Mouse (Mus musculus): ENCODE results near the gene Spon1. TPM values are rescaled to one million over a fixed set of nuclear protein-coding genes. Genes with fewer than 3 reads are reported as not detected.

Spon1 gene
- polyA plus RNA-seq, 1 experiment = 1.2 TPM

DNA sequence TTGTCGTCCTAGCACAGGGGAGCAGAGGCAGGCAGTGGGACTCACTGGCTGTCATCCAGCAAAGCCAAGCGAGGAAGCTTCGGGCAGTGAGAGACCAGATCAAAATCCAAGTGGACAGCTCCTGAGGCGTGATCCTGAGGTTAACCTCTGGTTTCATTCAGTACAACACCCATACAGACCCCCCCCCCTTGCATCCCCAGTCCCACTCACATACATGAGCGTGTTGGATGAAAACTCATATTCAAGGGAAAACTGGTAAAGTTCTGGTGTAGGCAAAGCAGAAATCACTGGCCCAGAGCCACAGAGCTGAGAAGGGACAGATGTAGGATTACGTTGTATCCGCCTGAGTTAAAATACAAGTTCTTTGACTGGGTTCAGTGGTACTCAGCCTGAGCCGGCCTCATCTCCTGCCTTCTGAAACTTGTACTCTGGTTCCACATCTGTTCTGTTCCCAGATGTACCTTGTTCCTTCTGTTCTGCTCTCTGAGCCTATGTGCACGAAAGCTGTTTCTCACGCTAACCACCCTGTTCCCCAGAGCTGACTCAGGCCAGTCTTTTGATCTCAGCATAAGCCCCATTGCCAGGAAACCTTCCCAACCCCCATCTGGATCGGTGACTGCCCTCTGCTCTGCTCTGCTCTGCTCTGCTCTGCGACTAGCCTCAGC lies 143.5 kb downstream of the Spon1 start:
- Histone ChIP-seq H3K27ac (ENCODE audit: insufficient read depth, low read length) (no peak overlapping the region), H3K36me3 (ENCODE audit: control insufficient read depth, insufficient read depth, low read length) (no peaks in the 10 kb centered on the region), H3K27me3 (ENCODE audit: control insufficient read depth, insufficient read depth, low read length) (no peaks in the 10 kb centered on the region), H3K4me1 (ENCODE audit: control insufficient read depth, insufficient read depth, insufficient read length) (no peaks in the 10 kb centered on the region), H3K4me3 (ENCODE audit: extremely low read depth, insufficient read depth, insufficient read length) (no peak overlapping the region)
- WGBS = 68% methylated on average over 12 of the region's 12 CpGs
- TF ChIP-seq CTCF (IDR thresholded peaks at IDR 0.05; ENCODE audit: extremely low read depth, insufficient read depth, insufficient read length, insufficient replicate concordance) (no peak), POLR2A (IDR thresholded peaks at IDR 0.05; ENCODE audit: low read depth, low read length) (no peak)
- DNase-seq (ENCODE audit: low read depth in 1 of 2, low spot score in 2 of 2) = no peak

DNA sequence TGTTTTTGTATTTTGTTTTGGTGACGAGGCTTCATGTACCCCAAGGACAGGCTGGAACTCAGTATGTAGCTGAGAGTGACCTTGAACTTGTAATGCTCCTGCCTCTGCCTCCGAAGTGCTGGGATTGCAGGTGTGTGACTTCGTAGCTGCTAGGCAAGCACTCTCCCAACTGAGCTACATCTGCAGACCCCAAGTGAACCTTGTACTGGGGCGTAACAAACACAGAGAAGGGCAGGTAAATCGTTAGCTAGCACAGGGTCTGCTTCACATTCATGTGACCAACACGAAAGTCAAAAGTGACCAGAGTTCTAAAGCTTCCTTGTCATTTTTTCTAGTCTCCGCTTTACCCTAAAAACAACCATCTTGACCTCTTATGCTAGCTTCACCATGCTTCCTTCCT lies 145.1 kb downstream of the Spon1 start:
- no peaks in the 10 kb centered on the region for H3K27me3 ChIP-seq (ENCODE audit: control insufficient read depth, insufficient read depth, low read length)
- DNase-seq (ENCODE audit: low read depth in 1 of 2, low spot score in 2 of 2) = no peak
- 87% methylated on average over 7 of the region's 7 CpGs for WGBS
- no peaks in the 10 kb centered on the region for H3K4me1 ChIP-seq (ENCODE audit: control insufficient read depth, insufficient read depth, insufficient read length)
- no peak overlapping the region for H3K27ac ChIP-seq (ENCODE audit: insufficient read depth, low read length)
- no peak for TF ChIP-seq POLR2A (IDR thresholded peaks at IDR 0.05; ENCODE audit: low read depth, low read length)
- no peak for TF ChIP-seq CTCF (IDR thresholded peaks at IDR 0.05; ENCODE audit: extremely low read depth, insufficient read depth, insufficient read length, insufficient replicate concordance)
- no peaks in the 10 kb centered on the region for H3K36me3 ChIP-seq (ENCODE audit: control insufficient read depth, insufficient read depth, low read length)
- no peak overlapping the region for H3K4me3 ChIP-seq (ENCODE audit: extremely low read depth, insufficient read depth, insufficient read length)

DNA sequence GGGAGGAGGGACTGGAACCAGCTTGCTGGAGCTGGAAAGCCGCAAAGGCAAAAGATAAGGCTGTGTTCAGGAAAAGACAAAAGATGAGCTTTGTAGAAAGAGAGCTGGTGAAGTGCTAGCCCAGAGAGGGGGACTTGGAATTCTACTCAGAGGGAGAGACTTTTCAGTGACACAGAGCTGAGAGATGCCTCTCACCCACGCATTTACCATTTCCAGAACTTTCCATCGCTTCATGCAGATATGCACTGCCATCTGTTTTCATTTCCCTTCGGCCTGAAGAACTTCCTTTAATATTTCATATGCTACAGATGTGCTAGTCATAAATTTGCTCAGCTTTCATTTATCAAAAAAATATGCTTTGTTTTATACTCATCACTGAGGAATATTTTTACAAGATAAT lies 150.1 kb downstream of the Spon1 start:
- H3K36me3 ChIP-seq (ENCODE audit: control insufficient read depth, insufficient read depth, low read length) = no peaks in the 10 kb centered on the region
- no peak overlapping the region for H3K4me3 ChIP-seq (ENCODE audit: extremely low read depth, insufficient read depth, insufficient read length)
- TF ChIP-seq CTCF (IDR thresholded peaks at IDR 0.05; ENCODE audit: extremely low read depth, insufficient read depth, insufficient read length, insufficient replicate concordance) (no peak), POLR2A (IDR thresholded peaks at IDR 0.05; ENCODE audit: low read depth, low read length) (no peak)
- no peaks in the 10 kb centered on the region for H3K27me3 ChIP-seq (ENCODE audit: control insufficient read depth, insufficient read depth, low read length)
- no peaks in the 10 kb centered on the region for H3K4me1 ChIP-seq (ENCODE audit: control insufficient read depth, insufficient read depth, insufficient read length)
- H3K27ac ChIP-seq (ENCODE audit: insufficient read depth, low read length) = no peak overlapping the region
- 38% methylated on average over 4 of the region's 4 CpGs for WGBS
- no peak for DNase-seq (ENCODE audit: low read depth in 1 of 2, low spot score in 2 of 2)

DNA sequence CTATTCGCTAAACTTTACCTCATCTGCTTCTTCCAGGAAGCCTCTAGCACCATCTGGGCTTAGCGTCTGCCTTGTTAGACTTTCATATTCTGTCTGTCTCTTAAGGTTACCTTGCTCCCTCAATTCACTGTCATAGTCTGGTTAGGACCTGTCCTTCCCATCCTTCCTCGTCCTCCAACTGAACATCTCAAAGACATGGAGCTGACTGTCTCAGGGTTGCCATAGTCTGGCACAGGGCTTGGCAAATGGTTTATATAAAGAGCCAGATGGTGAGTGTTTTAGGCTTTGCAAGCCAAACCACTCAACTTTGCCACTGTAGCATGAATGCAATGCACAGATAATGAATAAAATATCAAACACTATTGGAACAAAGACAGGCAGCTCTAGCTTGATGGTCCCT lies 153.1 kb downstream of the Spon1 start:
- Histone ChIP-seq H3K4me1 (ENCODE audit: control insufficient read depth, insufficient read depth, insufficient read length) (no peaks in the 10 kb centered on the region), H3K27me3 (ENCODE audit: control insufficient read depth, insufficient read depth, low read length) (no peaks in the 10 kb centered on the region), H3K27ac (ENCODE audit: insufficient read depth, low read length) (no peak overlapping the region), H3K36me3 (ENCODE audit: control insufficient read depth, insufficient read depth, low read length) (no peaks in the 10 kb centered on the region), H3K4me3 (ENCODE audit: extremely low read depth, insufficient read depth, insufficient read length) (no peak overlapping the region)
- DNase-seq (ENCODE audit: low read depth in 1 of 2, low spot score in 2 of 2) = no peak
- WGBS = 89% methylated on average over 3 of the region's 3 CpGs
- TF ChIP-seq CTCF (IDR thresholded peaks at IDR 0.05; ENCODE audit: extremely low read depth, insufficient read depth, insufficient read length, insufficient replicate concordance) (no peak), POLR2A (IDR thresholded peaks at IDR 0.05; ENCODE audit: low read depth, low read length) (no peak)

DNA sequence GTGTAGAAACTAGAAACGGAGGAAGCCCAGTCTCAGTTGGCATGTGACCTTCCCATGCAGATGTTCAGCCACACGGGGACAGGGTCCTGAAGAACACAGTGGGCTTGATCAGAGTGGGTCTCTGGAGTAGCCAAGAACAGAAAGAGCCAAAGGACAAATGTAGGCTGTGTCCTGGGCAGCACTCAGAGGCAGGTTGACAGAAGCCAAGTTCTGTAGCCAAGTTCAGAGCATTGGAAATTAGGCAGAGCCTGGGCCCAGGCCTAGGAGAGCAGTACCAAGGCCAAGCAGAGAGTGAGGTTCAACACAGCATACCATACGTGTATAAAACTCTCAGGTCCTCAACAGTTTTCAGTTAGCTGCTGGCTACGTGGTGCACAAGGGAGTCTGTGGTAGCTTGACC lies 153.7 kb downstream of the Spon1 start:
- TF ChIP-seq POLR2A (IDR thresholded peaks at IDR 0.05; ENCODE audit: low read depth, low read length) = no peak
- TF ChIP-seq CTCF (IDR thresholded peaks at IDR 0.05; ENCODE audit: extremely low read depth, insufficient read depth, insufficient read length, insufficient replicate concordance) = no peak
- Histone ChIP-seq H3K4me1 (ENCODE audit: control insufficient read depth, insufficient read depth, insufficient read length) (no peaks in the 10 kb centered on the region), H3K27me3 (ENCODE audit: control insufficient read depth, insufficient read depth, low read length) (no peaks in the 10 kb centered on the region), H3K4me3 (ENCODE audit: extremely low read depth, insufficient read depth, insufficient read length) (no peak overlapping the region), H3K36me3 (ENCODE audit: control insufficient read depth, insufficient read depth, low read length) (no peaks in the 10 kb centered on the region), H3K27ac (ENCODE audit: insufficient read depth, low read length) (no peak overlapping the region)
- 78% methylated on average over 4 of the region's 4 CpGs for WGBS
- no peak for DNase-seq (ENCODE audit: low read depth in 1 of 2, low spot score in 2 of 2)

DNA sequence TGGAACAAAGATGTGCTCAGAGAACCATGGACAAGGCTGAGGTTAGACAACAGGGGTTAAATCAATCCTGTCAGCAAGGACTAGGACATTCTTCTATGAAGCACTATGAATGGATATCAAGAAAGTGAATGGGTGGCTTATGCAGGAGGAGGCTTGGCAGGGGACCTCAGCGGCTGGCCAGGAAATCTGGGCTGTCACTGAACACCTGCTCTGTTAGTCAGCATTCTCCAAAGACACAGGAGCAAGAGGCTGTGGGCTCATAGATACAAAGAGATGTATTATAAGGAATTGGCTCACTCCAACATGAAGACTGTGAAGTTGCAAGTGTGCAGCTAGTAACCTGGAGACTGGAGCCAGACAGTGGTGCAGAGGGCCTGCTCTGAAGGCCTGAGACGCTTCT lies 154.3 kb downstream of the Spon1 start:
- Histone ChIP-seq H3K4me3 (ENCODE audit: extremely low read depth, insufficient read depth, insufficient read length) (no peak overlapping the region), H3K4me1 (ENCODE audit: control insufficient read depth, insufficient read depth, insufficient read length) (no peaks in the 10 kb centered on the region), H3K27me3 (ENCODE audit: control insufficient read depth, insufficient read depth, low read length) (no peaks in the 10 kb centered on the region), H3K27ac (ENCODE audit: insufficient read depth, low read length) (no peak overlapping the region), H3K36me3 (ENCODE audit: control insufficient read depth, insufficient read depth, low read length) (no peaks in the 10 kb centered on the region)
- DNase-seq (ENCODE audit: low read depth in 1 of 2, low spot score in 2 of 2) = no peak
- 75% methylated on average over 2 of the region's 2 CpGs for WGBS
- no peak for TF ChIP-seq CTCF (IDR thresholded peaks at IDR 0.05; ENCODE audit: extremely low read depth, insufficient read depth, insufficient read length, insufficient replicate concordance)
- no peak for TF ChIP-seq POLR2A (IDR thresholded peaks at IDR 0.05; ENCODE audit: low read depth, low read length)

DNA sequence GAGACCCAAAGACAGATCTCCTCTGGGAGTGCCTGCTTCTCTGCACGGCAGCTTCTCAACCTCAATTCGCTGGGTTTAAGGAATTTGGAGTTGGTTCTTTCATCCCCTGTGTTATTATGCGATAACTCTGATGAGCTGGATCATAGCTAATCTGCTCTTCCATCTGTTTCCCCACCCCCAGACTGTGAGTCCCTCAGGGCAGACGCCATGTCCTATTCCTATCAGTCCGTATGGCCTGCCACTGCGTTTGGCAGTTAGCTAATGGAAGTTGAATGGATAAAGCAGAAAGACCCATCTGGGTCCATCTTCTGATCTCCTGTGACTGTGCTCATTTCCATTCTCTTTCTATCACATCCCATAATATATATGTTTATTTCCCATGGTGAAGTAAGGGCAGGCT lies 158.8 kb downstream of the Spon1 start:
- no peak for DNase-seq (ENCODE audit: low read depth in 1 of 2, low spot score in 2 of 2)
- 93% methylated on average over 6 of the region's 6 CpGs for WGBS
- H3K27me3 ChIP-seq (ENCODE audit: control insufficient read depth, insufficient read depth, low read length) = no peaks in the 10 kb centered on the region
- H3K4me3 ChIP-seq (ENCODE audit: extremely low read depth, insufficient read depth, insufficient read length) = no peak overlapping the region
- no peaks in the 10 kb centered on the region for H3K4me1 ChIP-seq (ENCODE audit: control insufficient read depth, insufficient read depth, insufficient read length)
- no peaks in the 10 kb centered on the region for H3K36me3 ChIP-seq (ENCODE audit: control insufficient read depth, insufficient read depth, low read length)
- no peak overlapping the region for H3K27ac ChIP-seq (ENCODE audit: insufficient read depth, low read length)
- no peak for TF ChIP-seq POLR2A (IDR thresholded peaks at IDR 0.05; ENCODE audit: low read depth, low read length)
- TF ChIP-seq CTCF (IDR thresholded peaks at IDR 0.05; ENCODE audit: extremely low read depth, insufficient read depth, insufficient read length, insufficient replicate concordance) = no peak
